Mouse (Mus musculus): Measurements from ENCODE around the gene Tbccd1. TPM values are rescaled to one million over a fixed set of nuclear protein-coding genes. Genes with fewer than 3 reads are reported as not detected.
A peak's percentile ranks its signal among the peaks of the same experiment; 100 is the strongest.
"Not testable (repeated sequence)": the region's sequence is repeated elsewhere in the genome, so short reads cannot be mapped to it uniquely, and the experiment has no call there.

Gene Tbccd1
- total RNA-seq, 2 experiments from 2014 or later = 9.1 to 9.9 TPM

- intact Hi-C loops (cut with DNase I) = no loop called here
- no peak for DNase-seq
Measured at GRCm38 (mm10) chr16:22797521-22797920, 59.9 kb downstream of the Tbccd1 start.

- intact Hi-C loops (cut with DNase I) = no loop called here
- peak; percentile 18 to 46 for DNase-seq
Measured at GRCm38 (mm10) chr16:22795497-22795896, 62.0 kb downstream of the Tbccd1 start.

- intact Hi-C loops (cut with DNase I) = no loop called here
- DNase-seq = no peak
Measured at GRCm38 (mm10) chr16:22791235-22791634, 66.2 kb downstream of the Tbccd1 start.

- intact Hi-C loops (cut with DNase I) = no loop called here
Measured at GRCm38 (mm10) chr16:22789908-22790367, 67.5 kb downstream of the Tbccd1 start.

GRCm38 (mm10) chr16:22782686-22783085 lies 74.8 kb downstream of the Tbccd1 start:
- no peak for DNase-seq
- intact Hi-C loops (cut with DNase I) = no loop called here

More at GRCm38 (mm10) chr16:22789908-22790367, 67.5 kb downstream of the Tbccd1 start:
- no peak for DNase-seq

- intact Hi-C loops (cut with DNase I) = no loop called here
- no peak for DNase-seq
Measured at GRCm38 (mm10) chr16:22779228-22779835, 78.1 kb downstream of the Tbccd1 start.

GRCm38 (mm10) chr16:22778296-22778695 lies 79.2 kb downstream of the Tbccd1 start:
- intact Hi-C loops (cut with DNase I) = not testable (repeated sequence)

GRCm38 (mm10) chr16:22775471-22775985 lies 81.9 kb downstream of the Tbccd1 start:
- intact Hi-C loops (cut with DNase I) = no loop called here
- no peak for DNase-seq

More at GRCm38 (mm10) chr16:22778296-22778695, 79.2 kb downstream of the Tbccd1 start:
- not testable (repeated sequence) for DNase-seq

- DNase-seq = no peak
Measured at GRCm38 (mm10) chr16:22768661-22769060, 88.8 kb downstream of the Tbccd1 start.

GRCm38 (mm10) chr16:22767405-22767804 lies 90.1 kb downstream of the Tbccd1 start:
- DNase-seq = no peak
- intact Hi-C loops (cut with DNase I) = no loop called here

More at GRCm38 (mm10) chr16:22768661-22769060, 88.8 kb downstream of the Tbccd1 start:
- intact Hi-C loops (cut with DNase I) = no loop called here

GRCm38 (mm10) chr16:22766738-22767211 lies 90.7 kb downstream of the Tbccd1 start:
- DNase-seq = peak; percentile 28 to 34
- intact Hi-C loops (cut with DNase I) = no loop called here

- no peak for DNase-seq
- intact Hi-C loops (cut with DNase I) = no loop called here
Measured at GRCm38 (mm10) chr16:22765531-22765930, 91.9 kb downstream of the Tbccd1 start.

Other genes starting within 250 kb of the Tbccd1 start
- under 1 TPM; 0.57 to 0.83 TPM for gene Dgkg, start 200.4 kb downstream of the Tbccd1 start, total RNA-seq (2021)
- gene Crygs, start 46.1 kb downstream of the Tbccd1 start, total RNA-seq (2021) = not detected
- 10 to 100 TPM; 47.6 to 54.3 TPM for gene Dnajb11, start 176 bp upstream of the Tbccd1 start, total RNA-seq (2021)
- 10 to 100 TPM in 1 of 2 experiments, 1 to 10 TPM in 1; 8.8 to 16.6 TPM for gene Ahsg, start 33.6 kb upstream of the Tbccd1 start, total RNA-seq (2021)
- gene Fetub, start 60.7 kb upstream of the Tbccd1 start, total RNA-seq (2021) = not detected
- gene Hrg, start 93.4 kb upstream of the Tbccd1 start, total RNA-seq (2021) = not detected
- under 1 TPM in 1 of 2 experiments, not detected in 1; 0.76 TPM for gene Kng2, start 171.8 kb upstream of the Tbccd1 start, total RNA-seq (2021)
- not detected for gene Kng1, start 200.2 kb upstream of the Tbccd1 start, total RNA-seq (2021)
- gene Eif4a2, start 249.8 kb upstream of the Tbccd1 start, total RNA-seq (2021) = 100 to 1,000 TPM; 264 to 305 TPM

Measured in heart, postnatal 14 days (tissue).